Mouse (Mus musculus) hindbrain, embryonic 16.5 days (tissue): ENCODE measurements around the gene Ldah. TPM values are rescaled to one million over a fixed set of nuclear protein-coding genes. Genes with fewer than 3 reads are reported as not detected.
A peak's percentile ranks its signal among the peaks of the same experiment; 100 is the strongest.

Source experiments
- ATAC-seq: fragments of 200-750 bp; cut with Nextera tagmentation; 2 replicates; pipeline ENCODE4 v1.8.0; 2017; ENCODE audit warnings: moderate TSS enrichment, moderate library complexity
- H3K27ac ChIP-seq: fragments of 300-500 bp; sonication (generic); 2 replicates; pipeline ENCODE4 v1.5.1; 2014; ENCODE audit warnings: low read depth, mild to moderate bottlenecking, control low read depth, low read length, moderate library complexity
- H3K27me3 ChIP-seq: fragments of 300-500 bp; sonication (generic); replicated peaks from 2 replicates; pipeline ENCODE4 v1.6.1; 2014; ENCODE audit warnings: low read length; ENCODE audit not compliant: control insufficient read depth, insufficient read depth
- H3K36me3 ChIP-seq: fragments of 300-500 bp; sonication (generic); 2 replicates; pipeline ENCODE4 v1.6.1; 2014; ENCODE audit warnings: mild to moderate bottlenecking, low read length, moderate library complexity, mixed read lengths; ENCODE audit not compliant: control insufficient read depth, insufficient read depth
- H3K4me1 ChIP-seq: fragments of 300-500 bp; sonication (generic); 2 replicates; pipeline ENCODE4 v1.6.1; 2014; ENCODE audit warnings: low read depth, low read length; ENCODE audit not compliant: control insufficient read depth, insufficient read depth
- H3K4me2 ChIP-seq: fragments of 300-500 bp; sonication (generic); 2 replicates; pipeline ENCODE4 v1.6.1; 2014; ENCODE audit warnings: mild to moderate bottlenecking, low read length, control low read depth, moderate library complexity
- H3K4me3 ChIP-seq: fragments of 300-500 bp; sonication (generic); 2 replicates; pipeline ENCODE4 v1.5.1; 2014; ENCODE audit warnings: mild to moderate bottlenecking, low read length, control low read depth, moderate library complexity
- H3K9ac ChIP-seq: fragments of 300-500 bp; sonication (generic); 2 replicates; pipeline ENCODE4 v1.6.1; 2014; ENCODE audit warnings: low read depth, mild to moderate bottlenecking, control low read depth, low read length, moderate library complexity
- H3K9me3 ChIP-seq: fragments of 300-500 bp; sonication (generic); 2 replicates; pipeline ENCODE4 v1.6.1; 2014; ENCODE audit warnings: mild to moderate bottlenecking, low read length, moderate library complexity; ENCODE audit not compliant: control insufficient read depth
- WGBS: fragments of 180-500 bp; shearing (Covaris S2); extraction: QIAGEN DNeasy Blood & Tissue Kit; methylation state at CpG from one replicate; pipeline ENCODE4 v1.1.7; 2014; 5-methylcytosine and 5-hydroxymethylcytosine counted together
- polyA plus RNA-seq: library from polyadenylated mRNA; unstranded; fragments of >200 nt; fragmentation: Nextera tagmentation; extraction: Ambion mirVana; gene quantifications from 2 replicates; pipeline ENCODE4 v1.2.1, GENCODE M21; 2015

Gene Ldah
- polyA plus RNA-seq, 1 experiment from 2014 or later, result 75.3 TPM

GRCm38 (mm10) chr12:8301841-8302431, 94.0 kb downstream of the Ldah start, which contains the start of gene Gdf7:
Gdf7 (minus strand) TSS chr12:8301954.
- peak within 1 kb of the TSS; percentile 56 for H3K9ac ChIP-seq
- no peaks in the 10 kb centered on the region for H3K36me3 ChIP-seq
- peaks cover 27% of the 10 kb centered on the region for H3K4me1 ChIP-seq
- no peaks in the 10 kb centered on the region for H3K9me3 ChIP-seq
- peak within 1 kb of the TSS; percentile 48 for H3K4me3 ChIP-seq
- H3K27ac ChIP-seq, result no peak within 1 kb of the TSS
- ATAC-seq, result peak; percentile 53
- 2% methylated on average over 52 of the region's 53 CpGs for WGBS
- peak within 1 kb of the TSS; percentile 75 for H3K4me2 ChIP-seq
- H3K27me3 ChIP-seq, result peaks cover 64% of the 10 kb centered on the region

GRCm38 (mm10) chr12:8305258-8305657, 97.4 kb downstream of the Ldah start:
- H3K36me3 ChIP-seq, result no peaks in the 10 kb centered on the region
- H3K4me2 ChIP-seq, result no peak overlapping the region
- H3K4me1 ChIP-seq, result peaks cover 15% of the 10 kb centered on the region
- ATAC-seq, result no peak
- H3K9me3 ChIP-seq, result no peaks in the 10 kb centered on the region
- no peak overlapping the region for H3K4me3 ChIP-seq
- no peak overlapping the region for H3K9ac ChIP-seq
- no peak overlapping the region for H3K27ac ChIP-seq
- peaks cover 47% of the 10 kb centered on the region for H3K27me3 ChIP-seq
- 50% methylated on average over 2 of the region's 2 CpGs for WGBS

- Histone ChIP-seq H3K9me3 (no peaks in the 10 kb centered on the region), H3K9ac (no peak overlapping the region), H3K4me1 (peaks cover 13% of the 10 kb centered on the region), H3K27ac (no peak overlapping the region), H3K4me2 (peak overlapping the region; percentile 29; the same call in 1 of the 2 replicates), H3K27me3 (peaks cover 38% of the 10 kb centered on the region), H3K36me3 (no peaks in the 10 kb centered on the region), H3K4me3 (no peak overlapping the region)
- ATAC-seq, result peak; percentile 57
- 0% methylated on average over 5 of the region's 5 CpGs for WGBS
Observed at GRCm38 (mm10) chr12:8306432-8306831, 98.5 kb downstream of the Ldah start.

GRCm38 (mm10) chr12:8306910-8307309, 99.0 kb downstream of the Ldah start:
- ATAC-seq, result no peak
- Histone ChIP-seq H3K4me1 (peaks cover 8% of the 10 kb centered on the region; the same call in 1 of the 2 replicates), H3K27me3 (peaks cover 34% of the 10 kb centered on the region), H3K9me3 (no peaks in the 10 kb centered on the region), H3K4me3 (no peak overlapping the region), H3K27ac (no peak overlapping the region), H3K9ac (no peak overlapping the region), H3K4me2 (no peak overlapping the region), H3K36me3 (no peaks in the 10 kb centered on the region)
- 55% methylated on average over 1 of the region's 1 CpGs for WGBS

- no peak overlapping the region for H3K27ac ChIP-seq
- ATAC-seq, result no peak
- H3K9me3 ChIP-seq, result no peaks in the 10 kb centered on the region
- peak overlapping the region; percentile 1; the same call in 1 of the 2 replicates for H3K9ac ChIP-seq
- H3K4me3 ChIP-seq, result no peak overlapping the region
- WGBS, result 32% methylated on average over 17 of the region's 17 CpGs
- H3K36me3 ChIP-seq, result no peaks in the 10 kb centered on the region
- H3K27me3 ChIP-seq, result peaks cover 8% of the 10 kb centered on the region; the same call in 1 of the 2 replicates
- peak overlapping the region; percentile 29; the same call in 1 of the 2 replicates for H3K4me2 ChIP-seq
- H3K4me1 ChIP-seq, result peaks cover 17% of the 10 kb centered on the region
Observed at GRCm38 (mm10) chr12:8310992-8311391, 103.1 kb downstream of the Ldah start.

- 83% methylated on average over 4 of the region's 4 CpGs for WGBS
- H3K36me3 ChIP-seq, result no peaks in the 10 kb centered on the region
- ATAC-seq, result no peak
- no peaks in the 10 kb centered on the region for H3K9me3 ChIP-seq
- H3K4me1 ChIP-seq, result peaks cover 14% of the 10 kb centered on the region
- no peak overlapping the region for H3K4me2 ChIP-seq
- no peak overlapping the region for H3K9ac ChIP-seq
- no peak overlapping the region for H3K4me3 ChIP-seq
- H3K27ac ChIP-seq, result no peak overlapping the region
- peaks cover 8% of the 10 kb centered on the region; the same call in 1 of the 2 replicates for H3K27me3 ChIP-seq
Observed at GRCm38 (mm10) chr12:8312266-8312665, 104.4 kb downstream of the Ldah start.

GRCm38 (mm10) chr12:8313270-8313771, 105.4 kb downstream of the Ldah start, which contains the start of gene Hs1bp3:
Hs1bp3 (plus strand) TSS chr12:8313432.
- Histone ChIP-seq H3K36me3 (no peaks in the 10 kb centered on the region), H3K4me2 (peak within 1 kb of the TSS; percentile 81), H3K9me3 (no peaks in the 10 kb centered on the region), H3K9ac (peak within 1 kb of the TSS; percentile 76), H3K27ac (no peak within 1 kb of the TSS), H3K4me3 (peak within 1 kb of the TSS; percentile 68), H3K4me1 (peaks cover 14% of the 10 kb centered on the region), H3K27me3 (peaks cover 8% of the 10 kb centered on the region; the same call in 1 of the 2 replicates)
- ATAC-seq, result peak; percentile 88
- WGBS, result under 1% methylated on average over 36 of the region's 38 CpGs

GRCm38 (mm10) chr12:8313773-8314172, 105.9 kb downstream of the Ldah start:
- H3K4me3 ChIP-seq, result peak overlapping the region; percentile 68
- peaks cover 8% of the 10 kb centered on the region; the same call in 1 of the 2 replicates for H3K27me3 ChIP-seq
- ATAC-seq, result peak; percentile 18; the same call in 1 of the 2 replicates
- WGBS, result 22% methylated on average over 12 of the region's 12 CpGs
- H3K36me3 ChIP-seq, result 0 out of 2 replicates have a peak, but pooled peaks cover 2% of the 10 kb centered on the region
- H3K4me1 ChIP-seq, result peaks cover 14% of the 10 kb centered on the region
- H3K27ac ChIP-seq, result no peak overlapping the region
- peak overlapping the region; percentile 76 for H3K9ac ChIP-seq
- no peaks in the 10 kb centered on the region for H3K9me3 ChIP-seq
- H3K4me2 ChIP-seq, result peak overlapping the region; percentile 81

GRCm38 (mm10) chr12:8316541-8316940, 108.6 kb downstream of the Ldah start:
- no peak for ATAC-seq
- 80% methylated on average over 5 of the region's 5 CpGs for WGBS
- H3K27me3 ChIP-seq, result no peaks in the 10 kb centered on the region
- no peak overlapping the region for H3K4me2 ChIP-seq
- H3K9ac ChIP-seq, result no peak overlapping the region
- H3K27ac ChIP-seq, result no peak overlapping the region
- peaks cover 13% of the 10 kb centered on the region for H3K4me1 ChIP-seq
- 0 out of 2 replicates have a peak, but pooled peaks cover 2% of the 10 kb centered on the region for H3K36me3 ChIP-seq
- H3K9me3 ChIP-seq, result no peaks in the 10 kb centered on the region
- no peak overlapping the region for H3K4me3 ChIP-seq
